Mouse (Mus musculus): ENCODE measurements around the gene Tpx2. TPM values are rescaled to one million over a fixed set of nuclear protein-coding genes. Genes with fewer than 3 reads are reported as not detected.
A peak's percentile ranks its signal among the peaks of the same experiment; 100 is the strongest.

Gene Tpx2
- total and polyA plus RNA-seq, 3 experiments: 0.18 to 1.1 (median 0.75) TPM

- Histone ChIP-seq H3K9ac (ENCODE audit: low read depth, low read length) (peak overlapping the region; percentile 37), H3K36me3 (ENCODE audit: control insufficient read depth, insufficient read depth, low read length) (peaks cover 51% of the 10 kb centered on the region), H3K79me2 (replicated peaks; ENCODE audit: control insufficient read depth, insufficient read depth, low read length) (peaks cover 3% of the 10 kb centered on the region), H3K27me3 (ENCODE audit: control insufficient read depth, insufficient read depth, low read length) (no peaks in the 10 kb centered on the region), H3K4me1 (ENCODE audit: control insufficient read depth, insufficient read depth, low read length) (peaks cover 28% of the 10 kb centered on the region), H3K4me3 (peak overlapping the region; percentile 82), H3K27ac (peak overlapping the region; percentile 100)
- WGBS: 48% methylated on average over 3 of the region's 3 CpGs
- no peak for DNase-seq
- TF ChIP-seq CTCF (IDR thresholded peaks at IDR 0.05) (no peak), EP300 (IDR thresholded peaks at IDR 0.05; ENCODE audit: insufficient read depth, low read depth, low read length) (no peak), POLR2A (IDR thresholded peaks at IDR 0.05; ENCODE audit: insufficient read depth, low read depth, low read length) (no peak)
- intact Hi-C loops (cut with DNase I): no loop called here
These were observed 21.3 kb upstream of the Tpx2 start for GRCm38 (mm10) chr2:152826481-152826880.

GRCm38 (mm10) chr2:152827321-152828010, 20.3 kb upstream of the Tpx2 start:
- Histone ChIP-seq H3K79me2 (replicated peaks; ENCODE audit: control insufficient read depth, insufficient read depth, low read length) (peaks cover 3% of the 10 kb centered on the region), H3K36me3 (ENCODE audit: control insufficient read depth, insufficient read depth, low read length) (peaks cover 43% of the 10 kb centered on the region), H3K27ac (peak overlapping the region; percentile 100), H3K4me1 (ENCODE audit: control insufficient read depth, insufficient read depth, low read length) (peaks cover 22% of the 10 kb centered on the region), H3K9ac (ENCODE audit: low read depth, low read length) (peak overlapping the region; percentile 70), H3K4me3 (peak overlapping the region; percentile 82), H3K27me3 (ENCODE audit: control insufficient read depth, insufficient read depth, low read length) (no peaks in the 10 kb centered on the region)
- no peak for DNase-seq
- 0 out of 2 replicates have a peak, but pooled peaks have one; percentile 23 for TF ChIP-seq EP300 (IDR thresholded peaks at IDR 0.05; ENCODE audit: insufficient read depth, low read depth, low read length)
- TF ChIP-seq POLR2A (IDR thresholded peaks at IDR 0.05; ENCODE audit: insufficient read depth, low read depth, low read length): no peak
- intact Hi-C loops (cut with DNase I): no loop called here
- WGBS: 44% methylated on average over 8 of the region's 8 CpGs

GRCm38 (mm10) chr2:152828011-152828370, 19.8 kb upstream of the Tpx2 start:
- H3K36me3 ChIP-seq (ENCODE audit: control insufficient read depth, insufficient read depth, low read length): peaks cover 41% of the 10 kb centered on the region
- H3K4me1 ChIP-seq (ENCODE audit: control insufficient read depth, insufficient read depth, low read length): peaks cover 22% of the 10 kb centered on the region
- peak overlapping the region; percentile 70 for H3K9ac ChIP-seq (ENCODE audit: low read depth, low read length)
- no peak for TF ChIP-seq CTCF (IDR thresholded peaks at IDR 0.05)
- TF ChIP-seq EP300 (IDR thresholded peaks at IDR 0.05; ENCODE audit: insufficient read depth, low read depth, low read length): no peak
- no peak for TF ChIP-seq POLR2A (IDR thresholded peaks at IDR 0.05; ENCODE audit: insufficient read depth, low read depth, low read length)
- no peaks in the 10 kb centered on the region for H3K27me3 ChIP-seq (ENCODE audit: control insufficient read depth, insufficient read depth, low read length)
- peaks cover 3% of the 10 kb centered on the region for H3K79me2 ChIP-seq (replicated peaks; ENCODE audit: control insufficient read depth, insufficient read depth, low read length)
- intact Hi-C loops (cut with DNase I): no loop called here
- DNase-seq: peak in 1 of 2 experiments; percentile 27
- peak overlapping the region; percentile 100 for H3K27ac ChIP-seq
- H3K4me3 ChIP-seq: peak overlapping the region; percentile 82
- 45% methylated on average over 4 of the region's 4 CpGs for WGBS

- Histone ChIP-seq H3K4me1 (ENCODE audit: control insufficient read depth, insufficient read depth, low read length) (peaks cover 21% of the 10 kb centered on the region), H3K36me3 (ENCODE audit: control insufficient read depth, insufficient read depth, low read length) (peaks cover 39% of the 10 kb centered on the region), H3K4me3 (peak overlapping the region; percentile 82), H3K27me3 (ENCODE audit: control insufficient read depth, insufficient read depth, low read length) (no peaks in the 10 kb centered on the region), H3K27ac (peak overlapping the region; percentile 100), H3K9ac (ENCODE audit: low read depth, low read length) (peak overlapping the region; percentile 70), H3K79me2 (replicated peaks; ENCODE audit: control insufficient read depth, insufficient read depth, low read length) (peaks cover 3% of the 10 kb centered on the region)
- WGBS: 0% methylated on average over 1 of the region's 1 CpGs
- TF ChIP-seq CTCF (IDR thresholded peaks at IDR 0.05) (no peak), EP300 (IDR thresholded peaks at IDR 0.05; ENCODE audit: insufficient read depth, low read depth, low read length) (no peak), POLR2A (IDR thresholded peaks at IDR 0.05; ENCODE audit: insufficient read depth, low read depth, low read length) (no peak; the same call in 1 of the 2 replicates)
- intact Hi-C loops (cut with DNase I): no loop called here
- DNase-seq: peak; percentile 41 to 59
These were observed 19.2 kb upstream of the Tpx2 start for GRCm38 (mm10) chr2:152828532-152828931.

GRCm38 (mm10) chr2:152829367-152829881, 18.3 kb upstream of the Tpx2 start:
- Histone ChIP-seq H3K9ac (ENCODE audit: low read depth, low read length) (peak overlapping the region; percentile 71), H3K27me3 (ENCODE audit: control insufficient read depth, insufficient read depth, low read length) (no peaks in the 10 kb centered on the region), H3K36me3 (ENCODE audit: control insufficient read depth, insufficient read depth, low read length) (peaks cover 33% of the 10 kb centered on the region), H3K4me1 (ENCODE audit: control insufficient read depth, insufficient read depth, low read length) (peaks cover 17% of the 10 kb centered on the region), H3K27ac (peak overlapping the region; percentile 100), H3K4me3 (peak overlapping the region; percentile 82), H3K79me2 (replicated peaks; ENCODE audit: control insufficient read depth, insufficient read depth, low read length) (peaks cover 3% of the 10 kb centered on the region)
- 31% methylated on average over 23 of the region's 23 CpGs for WGBS
- intact Hi-C loops (cut with DNase I): no loop called here
- peak; percentile 57 to 63 for DNase-seq
- TF ChIP-seq POLR2A (IDR thresholded peaks at IDR 0.05; ENCODE audit: insufficient read depth, low read depth, low read length): peak; percentile 58
- TF ChIP-seq CTCF (IDR thresholded peaks at IDR 0.05): no peak
- 0 out of 2 replicates have a peak, but pooled peaks have one; percentile 5 for TF ChIP-seq EP300 (IDR thresholded peaks at IDR 0.05; ENCODE audit: insufficient read depth, low read depth, low read length)

Data from heart, adult 2 months (tissue).